Comparison of ENCODE assay signal across 15 mouse cellular contexts in genomic region chr1:56833984-56834900, GRCm38 (mm10).
DNase-seq lines count a peak whose midpoint lies in the region; ATAC-seq lines count a peak whose summit lies in the region.
"Had no signal": no experiment of that assay in that cellular context is flagged by ENCODE, and none has a peak within 500 bp of the region (broad histone marks: within the 10 kb centered on the region; RNA-seq: fewer than 3 reads in every experiment).

No protein-coding gene starts in this region.

- DNase-seq in embryo, embryonic 10.5 days (ENCODE audit: low spot score): peak; percentile 3
- DNase-seq in embryo, embryonic 9.5 days (ENCODE audit: extremely low spot score): no peak
- DNase-seq in 416B (ENCODE audit: low read depth): peak; percentile 4
- DNase-seq in midbrain, embryonic 11.5 days (ENCODE audit: low spot score, missing footprints): peak; percentile 90
- DNase-seq in urinary bladder, postnatal 14 days (ENCODE audit: low spot score): no peak
- no peak for DNase-seq in lung, postnatal 10 days
- no peak for DNase-seq in thymus, postnatal 10 days (ENCODE audit: low spot score in 2 of 2)
- DNase-seq: cerebellum, adult 9-10 months; gastrocnemius, postnatal 10 days; thymus, postnatal 14 days had no signal

- H3K9me3 ChIP-seq in forebrain, embryonic 15.5 days: no peaks in the 10 kb centered on the region
- no peaks in the 10 kb centered on the region for H3K9me3 ChIP-seq in midbrain, embryonic 11.5 days (ENCODE audit: control insufficient read depth, low read length)
- H3K9me3 ChIP-seq: embryonic facial prominence, embryonic 15.5 days; heart, embryonic 13.5 days; liver, embryonic 15.5 days had no signal

- no peak overlapping the region for H3K4me3 ChIP-seq in forebrain, embryonic 15.5 days
- H3K4me3 ChIP-seq in midbrain, embryonic 11.5 days (ENCODE audit: low read depth, low read length): no peak overlapping the region
- H3K4me3 ChIP-seq: embryonic facial prominence, embryonic 15.5 days; heart, embryonic 13.5 days; liver, embryonic 15.5 days had no signal

- WGBS in forebrain, embryonic 15.5 days: 49% methylated on average over 6 of the region's 6 CpGs
- 71% methylated on average over 6 of the region's 6 CpGs for WGBS in midbrain, embryonic 11.5 days

- H3K9ac ChIP-seq in forebrain, embryonic 15.5 days (replicated peaks): no peak overlapping the region
- H3K9ac ChIP-seq in midbrain, embryonic 11.5 days (ENCODE audit: low read length): no peak overlapping the region
- H3K9ac ChIP-seq: embryonic facial prominence, embryonic 15.5 days; heart, embryonic 13.5 days; liver, embryonic 15.5 days had no signal

- peaks cover 14% of the 10 kb centered on the region; the same call in 1 of the 2 replicates for H3K36me3 ChIP-seq in forebrain, embryonic 15.5 days
- no peaks in the 10 kb centered on the region for H3K36me3 ChIP-seq in midbrain, embryonic 11.5 days (ENCODE audit: control insufficient read depth, insufficient read depth, low read length)
- H3K36me3 ChIP-seq: heart, embryonic 13.5 days; liver, embryonic 15.5 days had no signal

- ATAC-seq in forebrain, embryonic 15.5 days (replicated peaks): peak; percentile 60
- peak; percentile 31 for ATAC-seq in midbrain, embryonic 11.5 days (ENCODE audit: low FRiP score)
- ATAC-seq: activated CD4-positive, CD25-positive, alpha-beta regulatory T cell, adult 4 months had no signal

- no peaks in the 10 kb centered on the region for H3K27me3 ChIP-seq in forebrain, embryonic 15.5 days
- H3K27me3 ChIP-seq in midbrain, embryonic 11.5 days (ENCODE audit: control insufficient read depth, insufficient read depth, low read length): no peaks in the 10 kb centered on the region
- H3K27me3 ChIP-seq: embryonic facial prominence, embryonic 15.5 days; heart, embryonic 13.5 days; liver, embryonic 15.5 days had no signal

- no peak overlapping the region for H3K4me2 ChIP-seq in forebrain, embryonic 15.5 days (replicated peaks)
- H3K4me2 ChIP-seq in midbrain, embryonic 11.5 days: no peak overlapping the region
- H3K4me2 ChIP-seq: embryonic facial prominence, embryonic 15.5 days; heart, embryonic 13.5 days; liver, embryonic 15.5 days had no signal

- H3K27ac ChIP-seq in forebrain, embryonic 15.5 days (replicated peaks): peak overlapping the region; percentile 66
- H3K27ac ChIP-seq in midbrain, embryonic 11.5 days (ENCODE audit: low read depth, low read length): peak overlapping the region; percentile 70
- H3K27ac ChIP-seq: embryonic facial prominence, embryonic 15.5 days; heart, embryonic 13.5 days; liver, embryonic 15.5 days had no signal

- peaks cover 33% of the 10 kb centered on the region for H3K4me1 ChIP-seq in forebrain, embryonic 15.5 days
- peaks cover 26% of the 10 kb centered on the region for H3K4me1 ChIP-seq in midbrain, embryonic 11.5 days (ENCODE audit: control insufficient read depth, insufficient read depth, low read length)
- H3K4me1 ChIP-seq: embryonic facial prominence, embryonic 15.5 days; heart, embryonic 13.5 days; liver, embryonic 15.5 days had no signal

Comparison
In these comparisons a context has a peak if more than half of its experiments do, and no peak if none do; other contexts are left out.
1. DNase-seq: peak in embryo, embryonic 10.5 days (single experiment), 416B (single experiment) and midbrain, embryonic 11.5 days (single experiment); none in embryo, embryonic 9.5 days (single experiment), urinary bladder, postnatal 14 days (single experiment), lung, postnatal 10 days (single experiment) and thymus, postnatal 10 days (0 of 2).